Comparison of ENCODE assay signal across 15 mouse cellular contexts in the genomic region with DNA sequence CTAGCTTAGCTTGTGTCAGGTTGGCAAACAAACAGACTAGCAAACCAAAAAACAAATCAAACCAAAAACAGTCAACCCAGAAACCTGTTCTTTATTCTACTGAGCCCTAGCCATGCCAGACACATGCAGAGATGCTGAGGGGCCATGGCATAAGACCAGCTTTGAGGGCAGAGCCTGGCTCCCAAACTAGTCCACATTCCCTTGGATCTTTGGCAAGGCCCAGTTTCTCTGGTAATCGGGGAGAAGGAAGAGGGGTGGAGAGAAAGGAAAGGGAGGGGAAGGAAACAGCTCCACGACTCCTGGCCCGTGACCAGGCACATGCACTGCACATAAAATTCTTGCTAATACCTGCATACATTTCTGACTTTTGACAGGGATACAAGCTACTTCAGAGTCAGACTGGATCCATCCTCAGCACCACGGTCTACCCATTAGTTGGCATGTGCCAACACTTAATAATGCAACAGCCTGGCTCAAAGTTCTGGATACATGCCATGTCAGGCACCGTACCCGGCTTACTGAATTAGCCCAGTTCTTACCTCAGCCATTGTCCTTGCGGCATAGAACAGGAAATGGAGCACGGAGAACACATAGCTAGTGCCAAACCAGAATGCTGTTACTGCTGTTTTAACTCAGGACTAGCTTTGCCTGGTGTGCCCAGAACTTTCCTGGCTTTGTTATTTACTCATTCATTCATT. TPM values are rescaled to one million over a fixed set of nuclear protein-coding genes. Genes with fewer than 3 reads are reported as not detected.
DNase-seq lines count a peak whose midpoint lies in the region; ATAC-seq and TF ChIP-seq lines count a peak whose summit lies in the region.
"Had no signal": no experiment of that assay in that cellular context is flagged by ENCODE, and none has a peak within 500 bp of the region (broad histone marks: within the 10 kb centered on the region; RNA-seq: fewer than 3 reads in every experiment).

No protein-coding gene starts in this region.

- WGBS in hindbrain, postnatal 0 days, result 66% methylated on average over 8 of the region's 8 CpGs
- 93% methylated on average over 8 of the region's 8 CpGs for WGBS in hindbrain, embryonic 12.5 days
- WGBS in midbrain, postnatal 0 days, result 84% methylated on average over 8 of the region's 8 CpGs
- 93% methylated on average over 8 of the region's 8 CpGs for WGBS in midbrain, embryonic 10.5 days
- WGBS in cerebellum, adult 2 months, result 7% methylated on average over 8 of the region's 8 CpGs
- 92% methylated on average over 8 of the region's 8 CpGs for WGBS in hindbrain, embryonic 11.5 days

- H3K4me2 ChIP-seq in hindbrain, postnatal 0 days (ENCODE audit: low read depth, low read length), result no peak overlapping the region
- H3K4me2 ChIP-seq in hindbrain, embryonic 12.5 days (replicated peaks), result no peak overlapping the region
- H3K4me2 ChIP-seq in midbrain, postnatal 0 days (ENCODE audit: low read depth, low read length, poor library complexity, severe bottlenecking), result no peak overlapping the region
- H3K4me2 ChIP-seq in hindbrain, embryonic 11.5 days (replicated peaks; ENCODE audit: low read depth, low read length), result no peak overlapping the region
- H3K4me2 ChIP-seq: embryonic facial prominence, embryonic 13.5 days had no signal

- H3K9ac ChIP-seq in hindbrain, postnatal 0 days (replicated peaks; ENCODE audit: low read length), result no peak overlapping the region
- no peak overlapping the region for H3K9ac ChIP-seq in hindbrain, embryonic 12.5 days
- H3K9ac ChIP-seq in midbrain, postnatal 0 days (replicated peaks; ENCODE audit: low read length, poor library complexity, severe bottlenecking), result no peak overlapping the region
- H3K9ac ChIP-seq in hindbrain, embryonic 11.5 days (ENCODE audit: low read depth, low read length), result no peak overlapping the region
- H3K9ac ChIP-seq: embryonic facial prominence, embryonic 13.5 days; liver, embryonic 14.5 days had no signal

- H3K36me3 ChIP-seq in hindbrain, postnatal 0 days (ENCODE audit: insufficient read depth, low read length), result no peaks in the 10 kb centered on the region
- H3K36me3 ChIP-seq in hindbrain, embryonic 12.5 days, result no peaks in the 10 kb centered on the region
- H3K36me3 ChIP-seq in midbrain, postnatal 0 days (ENCODE audit: insufficient read depth, low read length), result no peaks in the 10 kb centered on the region
- no peaks in the 10 kb centered on the region for H3K36me3 ChIP-seq in midbrain, embryonic 10.5 days
- H3K36me3 ChIP-seq in hindbrain, embryonic 11.5 days (ENCODE audit: control insufficient read depth, insufficient read depth, low read length), result no peaks in the 10 kb centered on the region
- H3K36me3 ChIP-seq: embryonic facial prominence, embryonic 13.5 days had no signal

- 0 out of 2 replicates have a peak, but pooled peaks have one; percentile 53 for ATAC-seq in hindbrain, postnatal 0 days
- no peak for ATAC-seq in hindbrain, embryonic 12.5 days (ENCODE audit: low FRiP score)
- ATAC-seq in midbrain, postnatal 0 days (ENCODE audit: low FRiP score), result no peak
- no peak for ATAC-seq in hindbrain, embryonic 11.5 days (ENCODE audit: low FRiP score)
- ATAC-seq: forebrain, embryonic 16.5 days; inflammation-experienced regulatory T-cells, adult 6 months had no signal

- no peak for TF ChIP-seq POLR2A in cerebellum, adult 2 months (IDR thresholded peaks at IDR 0.05; ENCODE audit: borderline replicate concordance, insufficient read depth, low read length)

- H3K4me1 ChIP-seq in hindbrain, postnatal 0 days (ENCODE audit: insufficient read depth, low read length), result no peaks in the 10 kb centered on the region
- H3K4me1 ChIP-seq in hindbrain, embryonic 12.5 days, result no peaks in the 10 kb centered on the region
- H3K4me1 ChIP-seq in midbrain, postnatal 0 days (ENCODE audit: insufficient read depth, low read length), result no peaks in the 10 kb centered on the region
- peaks cover 9% of the 10 kb centered on the region for H3K4me1 ChIP-seq in midbrain, embryonic 10.5 days
- H3K4me1 ChIP-seq in cerebellum, adult 2 months (ENCODE audit: control insufficient read depth, insufficient read depth, low read length), result no peaks in the 10 kb centered on the region; the same call in 1 of the 2 replicates
- H3K4me1 ChIP-seq in hindbrain, embryonic 11.5 days (replicated peaks; ENCODE audit: control insufficient read depth, insufficient read depth, low read length), result no peaks in the 10 kb centered on the region
- H3K4me1 ChIP-seq: embryonic facial prominence, embryonic 13.5 days had no signal

- no peak for TF ChIP-seq CTCF in hindbrain, postnatal 0 days (IDR thresholded peaks at IDR 0.05; ENCODE audit: low read depth)
- TF ChIP-seq CTCF in midbrain, postnatal 0 days (IDR thresholded peaks at IDR 0.05), result no peak
- no peak for TF ChIP-seq CTCF in cerebellum, adult 2 months (IDR thresholded peaks at IDR 0.05; ENCODE audit: borderline replicate concordance, insufficient read depth, low read depth, low read length)

- H3K4me3 ChIP-seq in hindbrain, postnatal 0 days (ENCODE audit: low read length), result no peak overlapping the region
- H3K4me3 ChIP-seq in hindbrain, embryonic 12.5 days, result no peak overlapping the region
- H3K4me3 ChIP-seq in midbrain, postnatal 0 days (ENCODE audit: low read depth, low read length), result no peak overlapping the region
- no peak overlapping the region for H3K4me3 ChIP-seq in midbrain, embryonic 10.5 days
- no peak overlapping the region for H3K4me3 ChIP-seq in cerebellum, adult 2 months (replicated peaks; ENCODE audit: insufficient read depth, low read depth, low read length)
- H3K4me3 ChIP-seq in hindbrain, embryonic 11.5 days (ENCODE audit: low read depth, low read length), result no peak overlapping the region
- H3K4me3 ChIP-seq: embryonic facial prominence, embryonic 13.5 days; myocyte had no signal

- no peaks in the 10 kb centered on the region for H3K27me3 ChIP-seq in hindbrain, postnatal 0 days (ENCODE audit: insufficient read depth, low read length)
- no peaks in the 10 kb centered on the region for H3K27me3 ChIP-seq in hindbrain, embryonic 12.5 days
- H3K27me3 ChIP-seq in midbrain, postnatal 0 days (ENCODE audit: insufficient read depth, low read length), result no peaks in the 10 kb centered on the region
- H3K27me3 ChIP-seq in midbrain, embryonic 10.5 days (ENCODE audit: low read depth, poor library complexity, severe bottlenecking), result no peaks in the 10 kb centered on the region
- H3K27me3 ChIP-seq in cerebellum, adult 2 months (ENCODE audit: control insufficient read depth, insufficient read depth, low read length), result no peaks in the 10 kb centered on the region
- H3K27me3 ChIP-seq in hindbrain, embryonic 11.5 days (ENCODE audit: control insufficient read depth, insufficient read depth, low read length), result no peaks in the 10 kb centered on the region
- H3K27me3 ChIP-seq: CH12.LX; embryonic facial prominence, embryonic 13.5 days had no signal

- peak; percentile 32 for DNase-seq in hindbrain, postnatal 0 days (ENCODE audit: low spot score)
- peak; percentile 19 for DNase-seq in midbrain, postnatal 0 days (ENCODE audit: low spot score)
- DNase-seq in midbrain, embryonic 10.5 days (ENCODE audit: low spot score), result no peak
- peak; percentile 66 to 81 for DNase-seq in cerebellum, adult 2 months
- peak; percentile 22 to 65 for DNase-seq in kidney, postnatal 25 days
- no peak for DNase-seq in hindbrain, embryonic 11.5 days (ENCODE audit: low spot score)
- DNase-seq: thymus, postnatal 4 days had no signal

- H3K9me3 ChIP-seq in hindbrain, postnatal 0 days (ENCODE audit: low read length), result no peaks in the 10 kb centered on the region
- no peaks in the 10 kb centered on the region for H3K9me3 ChIP-seq in hindbrain, embryonic 12.5 days (replicated peaks)
- no peaks in the 10 kb centered on the region for H3K9me3 ChIP-seq in midbrain, postnatal 0 days (ENCODE audit: low read length)
- no peaks in the 10 kb centered on the region for H3K9me3 ChIP-seq in midbrain, embryonic 10.5 days (replicated peaks)
- H3K9me3 ChIP-seq in hindbrain, embryonic 11.5 days (ENCODE audit: control insufficient read depth, low read length), result no peaks in the 10 kb centered on the region
- H3K9me3 ChIP-seq: embryonic facial prominence, embryonic 13.5 days had no signal

- no peak overlapping the region for H3K27ac ChIP-seq in hindbrain, postnatal 0 days
- no peak overlapping the region for H3K27ac ChIP-seq in hindbrain, embryonic 12.5 days
- H3K27ac ChIP-seq in midbrain, postnatal 0 days (ENCODE audit: low read depth, low read length), result no peak overlapping the region
- no peak overlapping the region for H3K27ac ChIP-seq in midbrain, embryonic 10.5 days (replicated peaks)
- no peak overlapping the region for H3K27ac ChIP-seq in cerebellum, adult 2 months (ENCODE audit: insufficient read depth, low read length)
- H3K27ac ChIP-seq in hindbrain, embryonic 11.5 days (ENCODE audit: low read depth, low read length), result no peak overlapping the region
- H3K27ac ChIP-seq: embryonic facial prominence, embryonic 13.5 days; liver, embryonic 14.5 days; macrophage had no signal

RNA-seq across cellular contexts. Expression of a gene that starts 12.5 kb away (rescaled TPM):
- total RNA-seq in hindbrain, postnatal 0 days (2014; rRNA removed), result 0.07 and 0.68 TPM in 2 replicates
- polyA plus RNA-seq in hindbrain, postnatal 0 days (2015; fragmentation: Nextera tagmentation; extraction: Ambion mirVana), result 0.16 and 0.29 TPM in 2 replicates
- 0.06 TPM in 1 of 2 replicates, not detected in the other for polyA plus RNA-seq in hindbrain, embryonic 12.5 days (2016; fragmentation: Nextera tagmentation; extraction: Ambion mirVana)
- total RNA-seq in midbrain, postnatal 0 days (2014; rRNA removed), result 0.47 and 0.77 TPM in 2 replicates
- 0.15 and 0.36 TPM in 2 replicates for polyA plus RNA-seq in midbrain, postnatal 0 days (2015; fragmentation: Nextera tagmentation; extraction: Ambion mirVana)
- polyA plus RNA-seq in midbrain, embryonic 10.5 days (2016; fragmentation: Nextera tagmentation; extraction: Ambion mirVana), result not detected in 2 replicates
- 0.06 and 0.07 TPM in 2 replicates for polyA plus RNA-seq in cerebellum, adult 2 months (2012; rRNA removed)
- not detected in 2 replicates for polyA plus RNA-seq in hindbrain, embryonic 11.5 days (2014; fragmentation: Nextera tagmentation; extraction: Ambion mirVana)
- total RNA-seq: CH12.LX had no signal
- polyA plus RNA-seq: forebrain, embryonic 16.5 days; inflammation-experienced regulatory T-cells, adult 6 months; macrophage; myocyte had no signal

Comparison
In these comparisons a context has a peak if more than half of its experiments do, and no peak if none do; other contexts are left out.
1. DNase-seq: peak in hindbrain, postnatal 0 days (single experiment), midbrain, postnatal 0 days (single experiment), cerebellum, adult 2 months (2 of 2) and kidney, postnatal 25 days (2 of 2); none in midbrain, embryonic 10.5 days (single experiment) and hindbrain, embryonic 11.5 days (single experiment).